Mouse (Mus musculus) thymus, postnatal 14 days (tissue): Measurements from ENCODE around the gene Hspa1a.
"Not testable (repeated sequence)": the region's sequence is repeated elsewhere in the genome, so short reads cannot be mapped to it uniquely, and the experiment has no call there.

Experiments
- DNase-seq: peaks from one replicate; pipeline ENCODE4 v3.0.0; 2021

Hspa1a gene

DNA sequence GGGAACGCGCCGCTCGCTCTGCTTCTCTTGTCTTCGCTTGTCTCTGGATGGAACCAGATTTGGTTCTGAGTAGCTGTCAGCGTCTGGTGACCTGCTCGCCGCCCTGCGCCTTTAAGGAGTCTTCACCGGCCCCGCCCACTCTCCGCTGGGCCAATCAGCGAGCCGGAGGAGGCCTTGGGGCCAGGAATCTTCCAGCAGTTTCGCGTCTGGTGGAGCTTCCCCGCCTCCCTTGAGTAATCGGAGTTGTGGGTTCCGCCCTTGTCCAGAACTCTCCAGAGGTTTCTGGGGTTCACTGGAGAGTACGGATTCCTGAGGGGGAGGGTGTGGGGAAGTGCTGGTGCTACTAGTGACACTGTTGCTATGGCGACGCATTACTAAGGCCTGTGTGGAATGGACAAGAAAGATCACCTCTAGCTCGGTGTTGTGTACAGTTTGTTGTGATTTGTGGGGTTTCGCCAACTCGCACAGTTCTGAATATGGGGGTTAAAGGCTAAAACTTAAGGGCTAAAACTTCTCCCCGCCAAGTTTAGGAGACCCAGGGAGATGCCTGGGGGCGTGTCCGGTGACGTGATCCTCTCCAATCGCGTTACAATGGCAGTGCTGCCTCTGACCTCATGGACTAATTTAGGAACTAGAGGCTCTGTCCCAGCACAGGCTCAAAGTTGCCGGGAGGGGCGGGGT lies at the start of gene Hspa1a, which contains the start of gene Hspa1l:
TSS of gene Hspa1a (minus strand) at position 88 of the 681 bp plus-strand sequence.
TSS of gene Hspa1l (plus strand) at position 635 of the 681 bp plus-strand sequence.
- DNase-seq: peak; percentile 58

GRCm38 (mm10) chr17:35021163-35021808 lies 49.3 kb upstream of the Hspa1a start:
- DNase-seq: peak; percentile 94

DNA sequence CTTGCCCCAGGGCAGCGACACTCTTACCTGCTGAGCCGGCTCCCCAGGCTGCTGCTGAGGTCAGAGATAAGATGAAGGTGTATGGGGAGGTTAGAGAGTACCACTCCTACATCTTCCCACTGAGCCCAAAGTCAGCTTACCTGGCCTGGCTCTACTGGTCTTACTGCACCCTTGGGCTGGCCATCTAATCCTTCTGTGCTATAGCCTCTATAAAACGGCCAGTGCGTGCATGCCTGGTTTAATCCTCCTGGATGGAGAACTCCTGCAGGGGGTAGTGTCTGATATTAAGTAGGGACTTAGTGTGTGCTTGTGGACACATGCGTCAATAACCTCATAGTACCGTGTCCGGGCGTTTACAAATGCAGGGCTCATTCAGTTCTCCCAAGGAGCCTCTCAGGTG lies 48.6 kb upstream of the Hspa1a start:
- DNase-seq: no peak

- DNase-seq: no peak
These were observed 47.9 kb upstream of the Hspa1a start for GRCm38 (mm10) chr17:35019894-35020293.

GRCm38 (mm10) chr17:35018171-35018570 lies 46.2 kb upstream of the Hspa1a start:
- DNase-seq: no peak

- no peak for DNase-seq
These were observed 45.7 kb upstream of the Hspa1a start for GRCm38 (mm10) chr17:35017706-35018030.

GRCm38 (mm10) chr17:35016791-35017705 lies 45.1 kb upstream of the Hspa1a start:
- peak; percentile 47 for DNase-seq

- DNase-seq: no peak
These were observed 44.4 kb upstream of the Hspa1a start, which contains the start of gene Vwa7 for GRCm38 (mm10) chr17:35016376-35016775. Gene Vwa7, plus strand, starts transcription at chr17:35016579.

GRCm38 (mm10) chr17:35015296-35015695 lies 43.3 kb upstream of the Hspa1a start:
- no peak for DNase-seq

DNA sequence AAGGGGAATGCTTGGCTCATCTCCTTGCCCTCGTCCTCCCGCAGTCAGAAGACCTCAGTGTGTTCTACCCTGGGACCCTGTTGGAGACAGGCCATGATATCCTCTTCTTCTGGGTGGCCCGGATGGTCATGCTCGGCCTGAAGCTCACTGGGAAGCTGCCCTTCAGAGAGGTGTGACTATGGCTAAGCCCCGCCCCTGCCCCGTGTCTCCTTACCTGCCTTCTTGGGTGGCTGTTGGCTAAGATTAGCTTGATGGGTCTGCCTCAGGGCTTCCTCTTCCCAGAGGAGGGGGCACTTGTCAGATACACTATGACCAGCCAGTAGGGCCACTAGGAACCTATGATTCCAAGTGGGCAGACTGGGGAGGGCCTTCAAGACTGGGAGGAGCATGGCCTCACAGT lies 41.3 kb upstream of the Hspa1a start:
- DNase-seq: no peak

DNA sequence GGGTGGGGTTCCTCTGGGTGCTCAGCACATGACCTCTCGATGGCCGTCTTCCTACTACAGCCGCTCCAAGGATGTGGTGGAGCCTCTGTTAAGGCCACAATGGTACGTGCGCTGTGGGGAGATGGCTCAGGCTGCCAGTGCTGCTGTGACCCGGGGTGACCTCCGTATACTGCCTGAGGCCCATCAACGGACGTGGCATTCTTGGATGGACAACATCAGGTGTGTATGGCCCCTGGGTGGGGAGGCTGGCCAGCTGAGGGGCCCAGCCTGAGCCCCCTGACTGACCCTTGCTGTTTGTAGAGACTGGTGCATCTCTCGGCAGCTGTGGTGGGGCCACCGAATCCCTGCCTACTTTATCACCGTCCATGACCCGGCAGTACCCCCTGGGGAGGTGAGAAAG lies 40.5 kb upstream of the Hspa1a start:
- no peak for DNase-seq

DNA sequence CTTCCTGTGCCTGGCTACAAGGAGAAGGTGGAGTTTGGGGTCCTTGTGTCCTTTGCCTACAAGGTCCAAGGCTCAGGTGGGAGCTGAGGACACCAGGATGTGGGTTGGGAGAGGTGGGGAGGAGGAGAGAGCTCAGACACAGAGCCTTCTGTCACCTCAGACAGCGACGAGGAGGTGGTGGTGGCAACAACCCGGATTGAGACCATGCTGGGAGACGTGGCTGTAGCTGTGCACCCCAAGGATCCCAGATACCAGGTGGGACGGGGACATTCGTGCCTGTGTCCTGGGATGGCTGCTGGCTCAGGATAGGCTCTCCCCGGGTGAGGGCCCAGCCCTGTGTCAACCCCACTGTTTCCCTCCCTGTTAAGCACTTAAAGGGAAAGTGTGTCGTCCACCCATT lies 39.5 kb upstream of the Hspa1a start:
- DNase-seq: peak; percentile 2

GRCm38 (mm10) chr17:35009586-35009985 lies 37.6 kb upstream of the Hspa1a start:
- DNase-seq: no peak

- DNase-seq: no peak
These were observed 35.5 kb upstream of the Hspa1a start for GRCm38 (mm10) chr17:35007387-35007991.

- not testable (repeated sequence) for DNase-seq
These were observed 33.9 kb upstream of the Hspa1a start for GRCm38 (mm10) chr17:35005902-35006301.

DNA sequence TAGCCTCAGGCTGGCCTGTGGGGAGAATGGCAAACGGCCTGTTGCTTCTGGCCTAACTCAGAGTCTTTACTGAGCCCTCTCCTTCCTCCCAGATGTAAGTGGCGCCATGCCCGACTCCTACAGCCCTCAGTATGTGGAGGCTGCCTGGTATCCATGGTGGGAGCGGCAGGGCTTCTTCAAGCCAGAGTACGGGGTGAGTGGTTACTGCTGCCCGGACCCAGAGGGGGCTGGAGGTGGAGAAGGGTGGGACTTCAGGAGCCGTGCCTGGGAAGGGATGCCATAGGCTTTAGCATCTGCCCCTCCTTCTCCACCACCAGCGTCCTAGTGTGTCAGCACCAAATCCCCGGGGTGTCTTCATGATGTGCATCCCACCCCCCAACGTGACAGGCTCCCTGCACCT lies 33.2 kb upstream of the Hspa1a start:
- no peak for DNase-seq

DNA sequence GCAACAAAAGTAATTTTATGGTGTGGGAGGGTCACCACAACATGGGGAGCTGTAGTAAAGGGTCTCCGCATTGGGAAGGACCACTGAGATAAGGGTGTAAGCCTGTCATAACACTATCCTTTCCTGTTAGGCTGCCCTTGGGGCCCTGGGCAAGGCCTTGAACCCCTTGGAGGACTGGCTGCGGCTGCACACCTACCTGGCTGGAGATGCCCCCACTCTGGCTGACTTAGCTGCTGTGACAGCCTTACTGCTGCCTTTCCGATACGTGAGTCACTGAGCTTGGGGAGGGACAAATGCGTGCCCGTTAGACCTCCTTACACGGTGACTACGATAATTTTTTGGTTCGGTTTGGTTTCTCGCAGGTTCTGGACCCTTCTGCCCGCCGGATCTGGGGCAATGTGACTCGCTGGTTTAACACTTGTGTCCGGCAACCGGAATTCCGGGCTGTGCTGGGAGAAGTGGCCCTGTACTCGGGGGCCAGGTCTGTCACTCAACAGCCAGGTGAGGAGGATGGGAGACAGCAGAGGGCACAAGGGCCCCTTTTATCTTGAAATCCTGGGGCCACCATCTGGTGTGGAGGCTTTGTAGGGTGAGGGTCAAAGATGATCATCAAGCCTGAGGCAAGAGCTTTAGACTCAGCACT lies 32.2 kb upstream of the Hspa1a start:
- DNase-seq: no peak

GRCm38 (mm10) chr17:35003022-35003838 lies 31.3 kb upstream of the Hspa1a start:
- no peak for DNase-seq

- DNase-seq: no peak
These were observed 30.4 kb upstream of the Hspa1a start for GRCm38 (mm10) chr17:35002153-35002865.

GRCm38 (mm10) chr17:35001452-35002152 lies 29.6 kb upstream of the Hspa1a start:
- DNase-seq: peak; percentile 34
